Mouse (Mus musculus): ENCODE results near the gene Zw10. TPM values are rescaled to one million over a fixed set of nuclear protein-coding genes. Genes with fewer than 3 reads are reported as not detected.

Gene Zw10
- 34.1 and 35.8 TPM in 2 replicates for polyA plus RNA-seq (2012; rRNA removed)

GRCm38 (mm10) chr9:49055333-49056205 lies at the start of gene Zw10:
Gene Zw10, plus strand, starts transcription at chr9:49055613.

GRCm38 (mm10) chr9:49081107-49081506 lies 25.7 kb downstream of the Zw10 start, which contains the start of gene Tmprss5:
Gene Tmprss5, plus strand, starts transcription at chr9:49081260.

Other genes starting within 250 kb of the Zw10 start
- 3.2 and 3.5 TPM in 2 replicates for gene Zbtb16, start 219.4 kb upstream of the Zw10 start, polyA plus RNA-seq (2012; rRNA removed)
- gene Htr3a, start 144.5 kb upstream of the Zw10 start, polyA plus RNA-seq (2012; rRNA removed): 2.9 and 4.0 TPM in 2 replicates
- 0.15 and 0.69 TPM in 2 replicates for gene Htr3b, start 90.6 kb upstream of the Zw10 start, polyA plus RNA-seq (2012; rRNA removed)
- 51.8 and 52.6 TPM in 2 replicates for gene Usp28, start 70.2 kb upstream of the Zw10 start, polyA plus RNA-seq (2012; rRNA removed)
- 1.9 and 2.3 TPM in 2 replicates for gene Tmprss5, start 25.6 kb downstream of the Zw10 start, polyA plus RNA-seq (2012; rRNA removed)
- gene Gm4894, start 194.9 kb downstream of the Zw10 start, polyA plus RNA-seq (2012; rRNA removed): not detected in 2 replicates

Measured in central nervous system, embryonic 14 days (tissue).